Mouse (Mus musculus): ENCODE data around the gene Jade2.

Jade2 gene

DNA sequence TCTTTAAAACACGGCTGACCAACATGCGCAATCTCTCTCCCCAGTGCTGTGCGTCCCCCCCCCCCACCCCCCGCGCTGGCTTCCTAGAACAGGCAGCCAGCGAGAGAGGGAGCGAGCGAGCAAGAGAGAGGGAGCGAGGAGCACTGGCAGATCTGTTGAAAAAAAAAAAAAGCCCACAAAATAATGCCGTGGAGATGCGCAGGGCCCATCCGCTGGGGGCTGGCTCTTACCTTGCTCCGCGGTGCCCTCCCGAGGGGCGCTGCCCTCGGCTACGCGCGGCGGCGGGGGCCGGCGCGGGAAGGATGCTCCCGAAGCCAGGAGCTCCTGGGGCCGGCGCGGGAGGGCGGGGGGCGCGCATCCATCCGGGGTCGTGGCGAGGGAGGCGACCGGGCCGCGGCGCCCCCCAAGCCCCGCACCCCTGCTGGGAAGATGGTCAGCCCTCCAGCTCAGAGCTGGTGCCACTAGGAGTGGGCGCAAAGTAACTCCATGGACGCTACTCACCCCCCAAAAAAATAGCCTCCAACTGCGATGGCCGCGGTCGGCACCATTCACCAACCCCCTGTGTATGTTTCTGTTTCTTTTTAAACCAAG is at the start of gene Jade2:
TSS of gene Jade2 (minus strand) at position 573 of the 591 bp plus-strand sequence.
- ChIA-PET CTCF (interaction anchor here in 3 of 4 experiments (0.5 to 4.5 kb wide), 6 partner anchors 9 to 39 kb away, joined by 3 to 47 read pairs (median 10); no protein-coding TSS in a partner anchor), POLR2A (interaction anchor here in 2 of 4 experiments (0.6 to 5.2 kb wide), 14 partner anchors 17 to 272 kb away, joined by 3 to 53 read pairs (median 4); partner anchors contain the start of genes Cdkn2aipnl (in 2 of the 2), 0610009B22Rik (in 1 of the 2), Hnrnpab (in 1 of the 2) and Phykpl (in 1 of the 2))

- ChIA-PET CTCF (no interaction called here), POLR2A (interaction anchor here in 1 of 4 experiments (1.1 kb wide), 1 partner anchor 11 kb away, joined by 3 read pairs; no protein-coding TSS in a partner anchor)
Observed at GRCm38 (mm10) chr11:51904224-51904623, 46.8 kb upstream of the Jade2 start.

GRCm38 (mm10) chr11:51899691-51900090 is 42.2 kb upstream of the Jade2 start:
- POLR2A ChIA-PET, result interaction anchor here in 3 of 4 experiments (0.5 to 1.4 kb wide), 15 partner anchors 8 to 400 kb away, joined by 3 to 5 read pairs (median 3); no protein-coding TSS in a partner anchor
- CTCF ChIA-PET, result interaction anchor here in 3 of 4 experiments (0.5 to 1.6 kb wide), 9 partner anchors 17 to 1696 kb away, joined by 3 to 6 read pairs (median 3); partner anchors contain the start of gene Cdkn2aipnl (in 1 of the 3)

GRCm38 (mm10) chr11:51898326-51899080 is 41.0 kb upstream of the Jade2 start:
- ChIA-PET POLR2A (interaction anchor here in 2 of 4 experiments (0.6 to 1.4 kb wide), 5 partner anchors 15 to 47 kb away, joined by 3 to 5 read pairs (median 3); no protein-coding TSS in a partner anchor), CTCF (interaction anchor here in 1 of 4 experiments (0.9 kb wide), 1 partner anchor 69 kb away, joined by 3 read pairs; no protein-coding TSS in a partner anchor)

GRCm38 (mm10) chr11:51897311-51897710 is 39.9 kb upstream of the Jade2 start:
- CTCF ChIA-PET, result no interaction called here
- POLR2A ChIA-PET, result interaction anchor here in 1 of 4 experiments (0.5 kb wide), 1 partner anchor 34 kb away, joined by 3 read pairs; no protein-coding TSS in a partner anchor

DNA sequence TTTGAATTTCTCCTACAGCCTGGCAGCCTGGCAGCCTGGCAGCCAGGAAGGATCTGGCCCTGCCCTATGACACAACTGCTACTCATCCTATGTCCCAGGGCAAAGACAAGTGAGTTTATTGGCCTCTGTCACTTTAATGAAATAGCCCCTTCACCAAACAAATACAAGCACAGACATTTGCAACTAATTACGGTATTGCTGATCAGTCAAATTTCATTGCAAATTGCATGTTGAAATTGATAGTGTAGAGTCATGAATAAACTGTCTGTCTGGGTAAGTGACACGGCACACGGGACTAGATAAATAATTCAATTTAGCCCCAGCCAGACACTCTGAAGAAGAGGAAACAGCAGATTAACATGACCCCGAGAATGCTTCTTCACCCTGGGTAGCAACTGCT is 38.6 kb upstream of the Jade2 start:
- ChIA-PET CTCF (no interaction called here), POLR2A (no interaction called here)

DNA sequence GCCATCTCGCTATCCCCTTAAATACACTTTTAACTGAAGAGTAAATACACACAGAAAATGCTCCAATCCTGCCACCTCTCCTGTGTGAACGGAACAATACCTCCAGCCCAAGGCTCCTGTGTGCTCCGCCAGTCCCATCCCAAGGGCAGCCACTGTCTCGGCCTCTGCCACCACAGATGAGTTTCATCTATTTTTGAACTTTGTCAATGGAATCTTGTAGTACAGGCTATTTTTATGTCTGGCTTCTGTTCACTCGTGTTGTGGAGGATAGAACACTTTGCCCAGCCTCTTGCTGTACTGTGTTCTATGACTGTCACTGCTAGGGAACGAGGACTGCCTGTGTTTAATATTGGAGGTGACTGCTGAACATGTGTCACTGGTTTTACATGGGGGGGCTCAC is 28.2 kb upstream of the Jade2 start:
- CTCF ChIA-PET, result interaction anchor here in 1 of 4 experiments (1.3 kb wide), 1 partner anchor 66 kb away, joined by 3 read pairs; no protein-coding TSS in a partner anchor
- POLR2A ChIA-PET, result no interaction called here

DNA sequence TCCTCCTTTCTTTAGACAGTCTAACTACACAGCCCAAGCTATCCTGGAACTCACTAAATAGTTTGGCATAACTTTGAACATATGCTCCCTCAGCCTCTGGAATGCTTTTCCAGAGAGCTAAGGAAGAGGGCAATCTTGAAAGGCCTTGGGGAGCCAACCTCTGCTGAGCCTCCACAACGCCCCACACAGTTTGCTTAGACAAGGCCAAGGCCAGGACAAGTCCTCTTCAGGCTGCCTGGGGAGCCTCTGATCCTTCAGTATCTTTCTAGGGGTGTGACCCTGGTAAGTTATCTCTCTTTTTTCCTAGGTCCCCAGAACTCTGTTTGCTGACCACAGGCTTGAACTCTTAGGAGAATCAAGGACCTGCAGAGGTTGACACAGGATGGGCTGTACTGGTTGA is 26.6 kb upstream of the Jade2 start:
- CTCF ChIA-PET, result interaction anchor here in 2 of 4 experiments (0.6 kb wide), 2 partner anchors 27 to 32 kb away, joined by 8 to 12 read pairs; partner anchors contain the start of gene Jade2 (in 1 of the 2)
- POLR2A ChIA-PET, result no interaction called here

DNA sequence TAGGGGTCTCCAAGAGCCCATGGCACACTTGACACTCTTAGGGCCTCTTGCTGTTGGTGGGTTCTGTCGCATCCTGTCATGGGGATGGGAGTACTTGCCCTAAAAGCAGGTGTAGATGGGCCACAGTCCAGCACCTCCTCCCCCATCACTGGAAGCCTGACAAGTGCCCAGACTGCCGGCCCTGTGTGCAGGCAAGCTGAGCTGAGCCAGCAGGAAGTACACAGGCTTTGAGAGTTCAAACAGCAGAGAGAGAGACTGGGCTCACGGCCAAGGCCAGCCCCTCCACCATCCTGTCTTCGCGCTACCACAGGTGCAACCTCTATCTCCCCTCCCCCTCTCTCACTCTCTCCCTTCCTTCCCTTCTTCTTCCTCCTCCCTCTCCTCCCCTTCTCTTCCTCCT is 26.2 kb upstream of the Jade2 start:
- ChIA-PET CTCF (interaction anchor here in 2 of 4 experiments (0.6 to 1.6 kb wide), 3 partner anchors 26 to 84 kb away, joined by 4 to 12 read pairs (median 8); partner anchors contain the start of genes Cdkn2aipnl (in 1 of the 2) and Jade2 (in 1 of the 2)), POLR2A (interaction anchor here in 1 of 4 experiments (0.9 to 1.1 kb wide), 2 partner anchors 12 to 33 kb away, joined by 3 read pairs; no protein-coding TSS in a partner anchor)

GRCm38 (mm10) chr11:51881776-51882175 is 24.3 kb upstream of the Jade2 start:
- POLR2A ChIA-PET, result interaction anchor here in 2 of 4 experiments (1.0 to 1.8 kb wide), 6 partner anchors 11 to 75 kb away, joined by 3 to 4 read pairs (median 4); no protein-coding TSS in a partner anchor
- CTCF ChIA-PET, result interaction anchor here in 2 of 4 experiments (0.8 to 1.8 kb wide), 3 partner anchors 25 to 62 kb away, joined by 3 to 5 read pairs (median 4); no protein-coding TSS in a partner anchor

- ChIA-PET POLR2A (interaction anchor here in 2 of 4 experiments (0.7 to 1.8 kb wide), 7 partner anchors 18 to 193 kb away, joined by 3 to 4 read pairs (median 4); no protein-coding TSS in a partner anchor), CTCF (interaction anchor here (0.5 to 2.0 kb wide), 7 partner anchors 25 to 1503 kb away, joined by 3 to 8 read pairs (median 5); no protein-coding TSS in a partner anchor)
Observed at GRCm38 (mm10) chr11:51881041-51881730, 23.7 kb upstream of the Jade2 start.

DNA sequence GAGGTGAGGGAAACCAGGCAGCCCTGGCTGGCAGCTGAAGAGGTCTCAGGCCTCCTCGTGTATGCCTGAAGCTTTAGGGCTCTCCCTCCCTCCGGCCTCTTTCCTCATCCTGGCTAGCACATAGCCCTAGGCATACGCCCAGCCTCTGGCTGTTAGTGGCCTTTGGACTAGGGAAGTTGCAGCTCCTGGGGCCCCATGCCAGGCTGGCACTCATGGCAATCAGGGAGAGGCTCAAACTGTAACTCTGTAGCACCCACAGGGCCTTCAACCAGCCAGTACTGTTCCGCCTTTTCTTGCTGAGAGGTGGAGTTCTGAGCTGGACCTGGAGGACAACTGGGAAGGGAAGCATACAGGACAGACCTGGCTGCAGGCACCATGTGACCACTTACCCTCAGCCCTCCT is 19.5 kb upstream of the Jade2 start:
- POLR2A ChIA-PET, result interaction anchor here in 2 of 4 experiments (0.5 to 7.8 kb wide), 10 partner anchors 16 to 1471 kb away, joined by 3 to 53 read pairs (median 3); partner anchors contain the start of genes 0610009B22Rik (in 1 of the 2), Jade2 (in 1 of the 2), Sar1b (in 1 of the 2) and Sec24a (in 1 of the 2)
- CTCF ChIA-PET, result interaction anchor here in 2 of 4 experiments (0.9 to 1.8 kb wide), 3 partner anchors 22 to 90 kb away, joined by 3 to 5 read pairs (median 4); partner anchors contain the start of gene Cdkn2aipnl (in 1 of the 2)

DNA sequence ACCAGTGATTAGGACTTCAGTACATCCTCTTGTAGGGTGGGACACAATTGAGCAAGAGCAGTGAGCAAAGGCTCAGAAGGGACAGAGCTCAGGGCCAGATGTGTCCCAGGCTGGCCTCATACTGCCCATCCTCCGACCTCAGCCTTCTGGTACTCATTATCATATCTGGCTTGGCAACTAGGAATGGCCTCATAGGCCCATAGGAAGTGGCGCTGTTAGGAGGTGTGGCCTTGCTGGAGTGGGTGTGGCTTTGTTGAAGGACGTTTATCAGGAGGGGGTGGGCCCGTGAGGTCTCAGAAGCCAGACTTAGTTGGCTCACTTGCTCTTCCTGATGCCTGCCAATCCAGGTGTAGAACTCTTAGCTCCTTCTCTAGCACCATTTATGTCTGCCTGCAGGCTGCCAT is 18.3 kb upstream of the Jade2 start:
- POLR2A ChIA-PET, result interaction anchor here in 2 of 4 experiments (1.0 to 7.8 kb wide), 7 partner anchors 17 to 92 kb away, joined by 3 to 53 read pairs (median 4); partner anchors contain the start of genes Cdkn2aipnl (in 1 of the 2) and Jade2 (in 1 of the 2)
- CTCF ChIA-PET, result interaction anchor here in 2 of 4 experiments (0.9 to 1.8 kb wide), 2 partner anchors 20 to 92 kb away, joined by 3 to 5 read pairs; partner anchors contain the start of gene Cdkn2aipnl (in 1 of the 2)

- ChIA-PET CTCF (interaction anchor here in 2 of 4 experiments (0.6 to 0.9 kb wide), 2 partner anchors 19 to 494 kb away, joined by 3 read pairs; no protein-coding TSS in a partner anchor), POLR2A (interaction anchor here in 2 of 4 experiments (0.6 to 7.8 kb wide), 7 partner anchors 16 to 128 kb away, joined by 3 to 53 read pairs (median 4); partner anchors contain the start of gene Jade2 (in 1 of the 2))
Observed at GRCm38 (mm10) chr11:51875086-51875485, 17.6 kb upstream of the Jade2 start.

GRCm38 (mm10) chr11:51874266-51875036 is 17.0 kb upstream of the Jade2 start:
- ChIA-PET POLR2A (interaction anchor here in 3 of 4 experiments (0.5 to 7.8 kb wide), 13 partner anchors 9 to 129 kb away, joined by 3 to 53 read pairs (median 3); partner anchors contain the start of gene Jade2 (in 1 of the 3)), CTCF (interaction anchor here in 2 of 4 experiments (0.6 to 1.2 kb wide), 6 partner anchors 18 to 472 kb away, joined by 3 to 6 read pairs (median 3); no protein-coding TSS in a partner anchor)

DNA sequence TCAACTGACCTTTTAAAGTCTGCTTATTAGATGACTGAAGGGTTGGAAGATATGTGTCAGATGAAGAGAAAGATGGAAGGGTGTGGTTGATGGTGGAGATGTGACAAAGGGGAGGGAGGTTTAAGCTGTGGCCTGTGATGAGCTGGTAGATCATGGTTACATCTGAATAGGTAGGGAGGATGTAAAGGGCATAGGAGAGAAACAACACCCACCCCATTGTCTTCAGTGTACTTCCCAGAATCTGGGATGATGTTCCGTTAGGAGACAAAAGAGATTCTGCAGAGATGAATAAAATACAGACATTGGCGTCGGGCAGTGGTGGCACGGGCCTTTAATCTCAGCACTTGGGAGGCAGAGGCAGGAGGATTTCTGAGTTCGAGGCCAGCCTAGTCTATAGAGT is 15.7 kb upstream of the Jade2 start:
- ChIA-PET CTCF (interaction anchor here in 2 of 4 experiments (0.6 to 1.2 kb wide), 2 partner anchors 18 to 388 kb away, joined by 3 read pairs; no protein-coding TSS in a partner anchor), POLR2A (interaction anchor here in 2 of 4 experiments (0.6 to 7.8 kb wide), 9 partner anchors 9 to 629 kb away, joined by 3 to 53 read pairs (median 4); partner anchors contain the start of genes Hnrnpab (in 1 of the 2) and Jade2 (in 1 of the 2))
